In genomic region chr1:42491644-42492277, GRCm38 (mm10) we compare ENCODE assay signal across 8 mouse cellular contexts.
DNase-seq lines count a peak whose midpoint lies in the region; ATAC-seq and TF ChIP-seq lines count a peak whose summit lies in the region.

No protein-coding gene starts in this region.

- no peak for DNase-seq in kidney, adult 8-10 months
- DNase-seq in embryo, embryonic 11 days, result peak; percentile 70
- DNase-seq in heart, postnatal 4 days, result peak; percentile 20
- DNase-seq in liver, embryonic 14.5 days (ENCODE audit: low read depth in 3 of 3, low spot score in 3 of 3), result no peak
- no peak for DNase-seq in adipocyte (ENCODE audit: low spot score)
- no peak for DNase-seq in layer of hippocampus, postnatal 14 days (ENCODE audit: low spot score in 2 of 2)

- H3K9me3 ChIP-seq in kidney, embryonic 16.5 days (ENCODE audit: low read length), result no peaks in the 10 kb centered on the region
- no peaks in the 10 kb centered on the region for H3K9me3 ChIP-seq in liver, embryonic 14.5 days (ENCODE audit: control insufficient read depth, low read length)
- H3K9me3 ChIP-seq in stomach, embryonic 16.5 days (replicated peaks; ENCODE audit: control insufficient read depth, low read length), result no peaks in the 10 kb centered on the region

- peak overlapping the region; percentile 64 for H3K9ac ChIP-seq in kidney, embryonic 16.5 days (replicated peaks; ENCODE audit: low read length)
- H3K9ac ChIP-seq in liver, embryonic 14.5 days (replicated peaks), result no peak overlapping the region
- peak overlapping the region; percentile 49 for H3K9ac ChIP-seq in stomach, embryonic 16.5 days (ENCODE audit: low read length)

- H3K4me1 ChIP-seq in kidney, embryonic 16.5 days (ENCODE audit: insufficient read depth, low read length), result peaks cover 38% of the 10 kb centered on the region
- 0 out of 4 replicates have a peak, but pooled peaks cover 0 to 5% of the 10 kb centered on the region in 2 experiments for H3K4me1 ChIP-seq in liver, embryonic 14.5 days (replicated peaks; ENCODE audit: control insufficient read depth in 2 of 2, insufficient read depth in 2 of 2, low read length in 1 of 2)
- peaks cover 9% of the 10 kb centered on the region; the same call in 1 of the 2 replicates for H3K4me1 ChIP-seq in stomach, embryonic 16.5 days (ENCODE audit: control insufficient read depth, insufficient read depth, low read length)

- peak overlapping the region; percentile 75 for H3K27ac ChIP-seq in kidney, embryonic 16.5 days (ENCODE audit: low read length)
- no peak overlapping the region for H3K27ac ChIP-seq in liver, embryonic 14.5 days
- no peak overlapping the region for H3K27ac ChIP-seq in stomach, embryonic 16.5 days (ENCODE audit: low read length)

- no peak for TF ChIP-seq EP300 in liver, embryonic 14.5 days (IDR thresholded peaks at IDR 0.05; ENCODE audit: low read depth)

- no peak for TF ChIP-seq CTCF in liver, embryonic 14.5 days (IDR thresholded peaks at IDR 0.05; ENCODE audit: low read depth)

- peak overlapping the region; percentile 62 for H3K4me2 ChIP-seq in kidney, embryonic 16.5 days (replicated peaks; ENCODE audit: low read depth, low read length)
- H3K4me2 ChIP-seq in liver, embryonic 14.5 days (ENCODE audit: low read depth), result peak overlapping the region; percentile 23
- peak overlapping the region; percentile 63 for H3K4me2 ChIP-seq in stomach, embryonic 16.5 days (ENCODE audit: low read depth, low read length)

- peaks cover 4% of the 10 kb centered on the region; the same call in 1 of the 2 replicates for H3K27me3 ChIP-seq in kidney, embryonic 16.5 days (ENCODE audit: insufficient read depth, low read length)
- no peaks in the 10 kb centered on the region; the same call in 1 of the 2 replicates for H3K27me3 ChIP-seq in liver, embryonic 14.5 days (ENCODE audit: control insufficient read depth, insufficient read depth, low read length)
- H3K27me3 ChIP-seq in stomach, embryonic 16.5 days (ENCODE audit: control insufficient read depth, insufficient read depth, low read length), result no peaks in the 10 kb centered on the region

- ATAC-seq in kidney, embryonic 16.5 days (ENCODE audit: low FRiP score, low TSS enrichment), result peak; percentile 16; the same call in 1 of the 2 replicates
- no peak for ATAC-seq in liver, embryonic 14.5 days (ENCODE audit: insufficient read depth)
- no peak; the same call in 1 of the 2 replicates for ATAC-seq in stomach, embryonic 16.5 days (ENCODE audit: insufficient read depth, low FRiP score)

- no peaks in the 10 kb centered on the region for H3K36me3 ChIP-seq in kidney, embryonic 16.5 days (ENCODE audit: insufficient read depth, low read length)
- H3K36me3 ChIP-seq in liver, embryonic 14.5 days (replicated peaks; ENCODE audit: control insufficient read depth, insufficient read depth, low read depth), result no peaks in the 10 kb centered on the region
- no peaks in the 10 kb centered on the region for H3K36me3 ChIP-seq in stomach, embryonic 16.5 days (ENCODE audit: control insufficient read depth, insufficient read depth, low read length)

- H3K4me3 ChIP-seq in kidney, embryonic 16.5 days (ENCODE audit: low read length), result peak overlapping the region; percentile 41
- no peak overlapping the region for H3K4me3 ChIP-seq in liver, embryonic 14.5 days (ENCODE audit: insufficient read depth in 1 of 2, low read depth in 2 of 2, low read length in 2 of 2)
- H3K4me3 ChIP-seq in stomach, embryonic 16.5 days (replicated peaks; ENCODE audit: low read length), result peak overlapping the region; percentile 34

- WGBS in kidney, embryonic 16.5 days, result 5% methylated on average over 35 of the region's 35 CpGs
- 4% methylated on average over 35 of the region's 35 CpGs for WGBS in liver, embryonic 14.5 days (ENCODE audit: insufficient replicate concordance)
- WGBS in stomach, embryonic 16.5 days, result 6% methylated on average over 35 of the region's 35 CpGs

Comparison
In these comparisons a context has a peak if more than half of its experiments do, and no peak if none do; other contexts are left out.
1. H3K4me3 ChIP-seq: peak in kidney, embryonic 16.5 days (single experiment) and stomach, embryonic 16.5 days (single experiment); none in liver, embryonic 14.5 days (0 of 2).
2. DNase-seq: peak in embryo, embryonic 11 days (single experiment) and heart, postnatal 4 days (single experiment); none in kidney, adult 8-10 months (0 of 2), liver, embryonic 14.5 days (0 of 3), adipocyte (single experiment) and layer of hippocampus, postnatal 14 days (0 of 2).
3. Peak in every context shown above with its lines, with median percentiles within 50 percentile points of each other: H3K4me2 ChIP-seq.